Mouse (Mus musculus): ENCODE measurements around the gene Gm10638. TPM values are rescaled to one million over a fixed set of nuclear protein-coding genes. Genes with fewer than 3 reads are reported as not detected.

The Gm10638 gene
- polyA plus RNA-seq, 1 experiment from 2014 or later = 4.9 TPM

- WGBS = 89% methylated on average over 2 of the region's 2 CpGs
- Histone ChIP-seq H3K9ac (no peak overlapping the region), H3K4me3 (no peak overlapping the region), H3K4me1 (replicated peaks) (no peaks in the 10 kb centered on the region), H3K27me3 (replicated peaks) (no peaks in the 10 kb centered on the region), H3K36me3 (peaks cover 46% of the 10 kb centered on the region), H3K27ac (ENCODE audit: poor library complexity, severe bottlenecking) (no peak overlapping the region), H3K4me2 (no peak overlapping the region), H3K9me3 (replicated peaks) (no peaks in the 10 kb centered on the region)
- ATAC-seq (ENCODE audit: insufficient number of reproducible peaks, low FRiP score) = no peak
These were observed 27.0 kb upstream of the Gm10638 start for GRCm38 (mm10) chr8:86718332-86718994.

GRCm38 (mm10) chr8:86719368-86719767 is 26.1 kb upstream of the Gm10638 start:
- no peak overlapping the region for H3K4me2 ChIP-seq
- no peak overlapping the region for H3K9ac ChIP-seq
- no peaks in the 10 kb centered on the region for H3K9me3 ChIP-seq (replicated peaks)
- H3K36me3 ChIP-seq = peaks cover 41% of the 10 kb centered on the region
- H3K4me3 ChIP-seq = no peak overlapping the region
- WGBS = 86% methylated on average over 1 of the region's 1 CpGs
- ATAC-seq (ENCODE audit: insufficient number of reproducible peaks, low FRiP score) = no peak
- H3K27me3 ChIP-seq (replicated peaks) = no peaks in the 10 kb centered on the region
- H3K27ac ChIP-seq (ENCODE audit: poor library complexity, severe bottlenecking) = no peak overlapping the region
- H3K4me1 ChIP-seq (replicated peaks) = no peaks in the 10 kb centered on the region

- ATAC-seq (ENCODE audit: insufficient number of reproducible peaks, low FRiP score) = no peak
- Histone ChIP-seq H3K4me2 (no peak overlapping the region), H3K9me3 (replicated peaks) (no peaks in the 10 kb centered on the region), H3K4me3 (no peak overlapping the region), H3K27me3 (replicated peaks) (no peaks in the 10 kb centered on the region), H3K27ac (ENCODE audit: poor library complexity, severe bottlenecking) (no peak overlapping the region), H3K36me3 (peaks cover 37% of the 10 kb centered on the region), H3K9ac (no peak overlapping the region), H3K4me1 (replicated peaks) (no peaks in the 10 kb centered on the region)
- WGBS = 93% methylated on average over 6 of the region's 6 CpGs
These were observed 24.6 kb upstream of the Gm10638 start for GRCm38 (mm10) chr8:86720756-86721459.

- H3K27ac ChIP-seq (ENCODE audit: poor library complexity, severe bottlenecking) = no peak overlapping the region
- no peak overlapping the region for H3K9ac ChIP-seq
- H3K4me3 ChIP-seq = no peak overlapping the region
- ATAC-seq (ENCODE audit: insufficient number of reproducible peaks, low FRiP score) = no peak
- no peaks in the 10 kb centered on the region for H3K9me3 ChIP-seq (replicated peaks)
- H3K4me1 ChIP-seq (replicated peaks) = no peaks in the 10 kb centered on the region
- no peak overlapping the region for H3K4me2 ChIP-seq
- H3K27me3 ChIP-seq (replicated peaks) = no peaks in the 10 kb centered on the region
- 86% methylated on average over 2 of the region's 2 CpGs for WGBS
- H3K36me3 ChIP-seq = peaks cover 31% of the 10 kb centered on the region
These were observed 24.0 kb upstream of the Gm10638 start for GRCm38 (mm10) chr8:86721490-86721889.

- no peak overlapping the region for H3K27ac ChIP-seq (ENCODE audit: poor library complexity, severe bottlenecking)
These were observed 18.5 kb upstream of the Gm10638 start for GRCm38 (mm10) chr8:86726959-86727358.

GRCm38 (mm10) chr8:86728224-86728950 is 17.1 kb upstream of the Gm10638 start:
- ATAC-seq (ENCODE audit: insufficient number of reproducible peaks, low FRiP score) = no peak
- Histone ChIP-seq H3K4me2 (no peak overlapping the region), H3K4me3 (no peak overlapping the region), H3K36me3 (peaks cover 10% of the 10 kb centered on the region), H3K4me1 (replicated peaks) (peaks cover 31% of the 10 kb centered on the region), H3K9me3 (replicated peaks) (no peaks in the 10 kb centered on the region), H3K27ac (ENCODE audit: poor library complexity, severe bottlenecking) (no peak overlapping the region; the same call in 1 of the 2 replicates), H3K27me3 (replicated peaks) (no peaks in the 10 kb centered on the region), H3K9ac (no peak overlapping the region)
- 50% methylated on average over 19 of the region's 19 CpGs for WGBS

More at GRCm38 (mm10) chr8:86726959-86727358, 18.5 kb upstream of the Gm10638 start:
- Histone ChIP-seq H3K27me3 (replicated peaks) (no peaks in the 10 kb centered on the region), H3K4me2 (no peak overlapping the region), H3K9ac (no peak overlapping the region), H3K9me3 (replicated peaks) (no peaks in the 10 kb centered on the region), H3K4me3 (no peak overlapping the region), H3K4me1 (replicated peaks) (peaks cover 31% of the 10 kb centered on the region), H3K36me3 (peaks cover 21% of the 10 kb centered on the region)
- ATAC-seq (ENCODE audit: insufficient number of reproducible peaks, low FRiP score) = no peak
- 79% methylated on average over 6 of the region's 6 CpGs for WGBS

- no peak overlapping the region for H3K4me2 ChIP-seq
- no peaks in the 10 kb centered on the region for H3K27me3 ChIP-seq (replicated peaks)
- no peak overlapping the region for H3K9ac ChIP-seq
- no peak overlapping the region for H3K27ac ChIP-seq (ENCODE audit: poor library complexity, severe bottlenecking)
- H3K9me3 ChIP-seq (replicated peaks) = no peaks in the 10 kb centered on the region
- H3K4me3 ChIP-seq = no peak overlapping the region
- H3K4me1 ChIP-seq (replicated peaks) = peaks cover 44% of the 10 kb centered on the region
- ATAC-seq (ENCODE audit: insufficient number of reproducible peaks, low FRiP score) = no peak
- peaks cover 9% of the 10 kb centered on the region for H3K36me3 ChIP-seq
- 43% methylated on average over 3 of the region's 3 CpGs for WGBS
These were observed 15.2 kb upstream of the Gm10638 start for GRCm38 (mm10) chr8:86730303-86730702.

GRCm38 (mm10) chr8:86730860-86731259 is 14.6 kb upstream of the Gm10638 start:
- H3K9me3 ChIP-seq (replicated peaks) = no peaks in the 10 kb centered on the region
- peaks cover 5% of the 10 kb centered on the region; the same call in 1 of the 2 replicates for H3K36me3 ChIP-seq
- H3K4me1 ChIP-seq (replicated peaks) = peaks cover 49% of the 10 kb centered on the region
- WGBS = 75% methylated on average over 1 of the region's 1 CpGs
- H3K9ac ChIP-seq = no peak overlapping the region
- no peak overlapping the region for H3K4me3 ChIP-seq
- no peak overlapping the region for H3K27ac ChIP-seq (ENCODE audit: poor library complexity, severe bottlenecking)
- no peak overlapping the region for H3K4me2 ChIP-seq
- H3K27me3 ChIP-seq (replicated peaks) = no peaks in the 10 kb centered on the region
- ATAC-seq (ENCODE audit: insufficient number of reproducible peaks, low FRiP score) = no peak

GRCm38 (mm10) chr8:86734171-86734570 is 11.3 kb upstream of the Gm10638 start:
- H3K4me1 ChIP-seq (replicated peaks) = peaks cover 58% of the 10 kb centered on the region
- WGBS = 36% methylated on average over 4 of the region's 4 CpGs

GRCm38 (mm10) chr8:86734954-86735353 is 10.5 kb upstream of the Gm10638 start:
- peaks cover 57% of the 10 kb centered on the region for H3K4me1 ChIP-seq (replicated peaks)
- no peak for ATAC-seq (ENCODE audit: insufficient number of reproducible peaks, low FRiP score)
- no peak overlapping the region for H3K4me2 ChIP-seq
- H3K9me3 ChIP-seq (replicated peaks) = no peaks in the 10 kb centered on the region
- WGBS = 58% methylated on average over 1 of the region's 1 CpGs
- no peaks in the 10 kb centered on the region for H3K27me3 ChIP-seq (replicated peaks)
- no peak overlapping the region for H3K27ac ChIP-seq (ENCODE audit: poor library complexity, severe bottlenecking)
- no peaks in the 10 kb centered on the region for H3K36me3 ChIP-seq
- H3K9ac ChIP-seq = no peak overlapping the region
- no peak overlapping the region for H3K4me3 ChIP-seq

More at GRCm38 (mm10) chr8:86734171-86734570, 11.3 kb upstream of the Gm10638 start:
- Histone ChIP-seq H3K9me3 (replicated peaks) (no peaks in the 10 kb centered on the region), H3K27me3 (replicated peaks) (no peaks in the 10 kb centered on the region), H3K27ac (ENCODE audit: poor library complexity, severe bottlenecking) (no peak overlapping the region), H3K36me3 (no peaks in the 10 kb centered on the region), H3K9ac (no peak overlapping the region), H3K4me3 (no peak overlapping the region), H3K4me2 (no peak overlapping the region)
- ATAC-seq (ENCODE audit: insufficient number of reproducible peaks, low FRiP score) = no peak

GRCm38 (mm10) chr8:86735446-86736111 is 9.9 kb upstream of the Gm10638 start:
- Histone ChIP-seq H3K36me3 (no peaks in the 10 kb centered on the region), H3K9ac (no peak overlapping the region), H3K27me3 (replicated peaks) (no peaks in the 10 kb centered on the region), H3K4me1 (replicated peaks) (peaks cover 51% of the 10 kb centered on the region), H3K27ac (ENCODE audit: poor library complexity, severe bottlenecking) (peak overlapping the region; percentile 25; the same call in 1 of the 2 replicates), H3K4me2 (no peak overlapping the region), H3K9me3 (replicated peaks) (no peaks in the 10 kb centered on the region), H3K4me3 (no peak overlapping the region)
- ATAC-seq (ENCODE audit: insufficient number of reproducible peaks, low FRiP score) = no peak
- WGBS = 21% methylated on average over 3 of the region's 3 CpGs

Data from heart, embryonic 12.5 days (tissue).